Mouse (Mus musculus): ENCODE measurements at regions not wholly inside any gene's neighbourhood (a gene's known extent, or its start where the extent isn't known, plus 50 kb on each side); places are given as distances from the start of the nearest gene placed in this dataset.

DNA sequence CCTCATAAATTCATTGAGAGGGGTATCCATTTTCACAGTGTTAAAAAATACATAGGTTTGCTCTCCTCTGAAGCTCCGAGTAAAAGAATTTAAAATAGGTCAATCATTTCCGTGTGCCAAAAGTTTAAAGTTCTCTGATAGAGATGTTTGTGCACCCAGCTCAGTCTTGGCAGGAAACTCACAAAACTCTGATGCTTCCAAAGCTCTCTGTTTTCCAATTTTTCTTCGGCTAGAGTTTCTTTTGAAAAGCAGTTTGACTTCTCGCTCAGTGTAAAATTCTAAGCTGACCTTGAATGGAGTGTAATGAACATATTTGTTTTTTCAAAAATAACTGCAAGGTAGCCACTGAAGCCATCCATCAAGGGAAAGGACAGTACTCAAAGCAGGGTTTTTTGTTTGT lies 215.9 kb upstream of the Pgrmc2 start:
- DNase-seq (ENCODE audit: low read depth, low spot score) = no peak

DNA sequence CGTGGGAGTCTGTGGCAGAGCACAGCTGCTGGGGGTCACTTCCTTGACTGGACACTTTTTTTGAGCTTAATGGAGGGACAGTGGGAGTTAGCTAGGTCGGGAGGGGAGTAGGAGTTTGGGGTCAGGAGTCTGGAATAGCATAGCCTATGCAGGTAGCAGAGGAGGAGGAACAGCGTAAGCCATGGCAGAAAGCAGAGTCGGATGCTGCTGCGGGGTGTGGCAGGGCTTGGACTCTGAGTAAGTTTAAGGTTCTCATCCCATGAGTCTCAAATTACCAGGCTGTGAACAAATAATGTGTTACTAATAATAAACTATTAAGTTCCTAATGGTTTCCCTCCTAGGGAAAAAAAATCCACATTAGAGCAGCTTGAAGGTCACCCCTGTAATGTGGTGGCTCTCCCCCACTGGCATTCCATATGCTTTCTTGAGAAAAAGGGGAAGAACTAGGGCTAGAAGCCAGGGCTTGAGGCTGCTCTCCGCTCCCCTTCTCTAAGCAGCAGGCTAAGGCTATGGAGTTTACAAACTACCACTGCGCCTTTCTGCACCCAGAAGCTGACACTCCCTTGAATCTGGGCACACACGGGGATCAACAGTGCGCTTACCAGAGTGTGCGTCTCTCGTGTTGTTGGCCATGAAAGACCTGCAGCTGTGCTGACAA lies 213.4 kb upstream of the Pgrmc2 start:
- no peak for DNase-seq (ENCODE audit: low read depth, low spot score)

DNA sequence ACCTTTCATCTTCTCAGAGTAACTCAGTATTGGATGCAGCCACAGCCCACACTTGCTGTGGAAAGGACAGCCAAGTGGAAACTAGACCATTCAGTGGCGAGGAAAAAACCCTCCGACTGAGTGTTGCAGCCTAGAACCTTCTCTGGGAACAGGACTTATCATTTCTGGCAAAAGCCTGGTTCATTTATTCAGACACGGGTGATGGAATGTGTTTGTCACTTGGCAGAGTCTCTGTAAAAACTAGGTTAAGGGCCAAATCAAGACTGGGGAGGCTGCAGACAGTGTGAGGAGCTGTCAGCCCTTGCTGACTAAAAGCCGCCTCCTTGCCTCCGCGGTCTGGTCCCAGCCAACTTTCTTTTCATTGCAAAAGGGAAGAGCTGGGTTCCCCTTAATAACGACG lies 212.3 kb upstream of the Pgrmc2 start:
- no peak for DNase-seq (ENCODE audit: low read depth, low spot score)

DNA sequence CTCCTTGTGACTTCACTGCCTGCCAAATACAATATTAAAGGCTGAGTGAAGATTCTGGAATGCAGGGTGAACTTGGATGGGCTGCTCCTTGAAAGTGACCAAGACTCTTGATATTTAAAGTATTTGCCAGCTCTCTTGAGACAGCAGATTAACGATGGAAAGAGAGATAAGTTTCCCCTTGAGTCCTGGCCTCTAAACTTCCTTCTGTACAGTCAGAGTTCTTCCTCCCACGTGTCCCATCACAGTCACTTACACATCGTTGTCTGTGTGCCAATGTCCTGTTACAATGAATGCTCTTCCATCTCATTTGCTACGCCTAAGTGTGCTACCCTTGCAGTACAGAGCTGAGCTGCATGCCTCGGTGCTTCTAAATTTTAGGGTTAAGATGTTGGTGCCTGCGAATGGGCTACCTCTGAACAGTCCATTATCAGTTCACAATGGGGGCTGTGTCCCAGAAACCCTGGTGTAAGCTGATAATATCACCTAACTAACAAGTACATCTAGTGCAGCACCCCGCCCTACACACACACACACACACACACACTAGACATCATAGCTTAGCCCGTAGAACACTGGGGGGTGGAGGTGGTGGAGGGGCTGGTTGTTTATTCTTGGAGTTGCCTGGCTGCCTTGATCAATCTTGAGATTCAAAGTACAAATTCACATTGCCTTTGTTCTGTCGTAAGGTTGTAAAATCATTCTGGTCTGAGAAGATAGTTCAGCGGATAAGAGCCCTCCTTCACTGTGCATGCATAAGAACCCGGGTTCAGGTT lies 207.9 kb upstream of the Pgrmc2 start:
- no peak for DNase-seq (ENCODE audit: low read depth, low spot score)

DNA sequence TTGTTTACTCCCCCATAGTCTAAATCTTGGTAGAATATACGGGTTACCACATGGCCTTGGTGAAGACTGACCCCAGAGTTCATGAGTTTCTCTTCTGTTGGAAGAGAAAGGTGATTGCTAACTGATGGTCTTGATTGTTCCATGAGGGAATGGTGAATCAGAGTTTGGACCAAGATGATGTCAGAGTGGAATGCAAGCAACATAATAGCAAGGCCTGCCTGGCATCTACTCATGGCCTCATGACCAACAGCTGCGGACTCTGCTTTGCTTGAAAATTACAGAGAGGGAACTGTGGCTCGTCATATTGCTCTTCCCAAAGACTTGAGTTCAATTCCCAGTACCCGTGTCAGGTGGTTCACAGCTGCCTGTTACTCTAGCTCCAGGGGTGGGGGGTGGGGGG lies 205.9 kb upstream of the Pgrmc2 start:
- DNase-seq (ENCODE audit: low read depth, low spot score) = no peak

DNA sequence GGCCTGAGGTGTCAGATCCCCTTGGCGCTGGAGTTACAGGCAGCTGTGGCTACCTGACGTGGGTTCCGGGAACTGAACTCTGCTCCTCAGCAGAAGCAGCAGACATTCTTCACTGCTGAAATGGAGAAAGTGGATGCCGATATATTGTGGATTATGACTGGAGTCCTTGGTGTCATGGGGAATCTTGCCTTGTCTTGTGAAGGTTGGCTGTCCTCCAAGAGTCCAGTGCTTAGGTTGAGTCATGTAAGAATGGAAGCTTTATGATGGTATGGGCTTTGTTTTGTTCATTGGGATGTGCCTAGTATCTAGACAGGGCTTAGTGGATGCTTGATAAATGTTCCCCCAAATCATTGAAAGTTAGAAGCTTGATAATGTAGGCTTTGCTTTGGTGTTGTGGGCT lies 205.2 kb upstream of the Pgrmc2 start:
- no peak for DNase-seq (ENCODE audit: low read depth, low spot score)

DNA sequence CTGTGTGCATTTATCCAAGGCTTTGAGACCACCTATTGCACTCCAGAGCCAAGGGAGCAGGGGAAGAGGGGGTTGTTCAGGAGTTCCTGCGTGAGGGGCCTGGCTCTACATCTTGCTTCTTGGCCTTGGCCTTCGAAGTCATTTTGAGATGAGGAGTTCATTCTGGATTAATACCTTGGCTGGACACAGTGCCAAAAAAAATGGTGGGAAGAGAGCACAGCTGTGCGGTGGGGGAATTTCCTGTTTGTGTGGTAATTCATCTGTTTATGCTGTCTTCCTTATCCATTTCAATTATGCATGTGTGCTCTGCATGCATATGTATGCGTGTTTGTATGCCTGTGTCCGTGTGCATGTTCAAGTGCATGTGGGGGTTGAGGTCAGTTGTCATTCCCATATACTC lies 202.5 kb upstream of the Pgrmc2 start:
- no peak for DNase-seq (ENCODE audit: low read depth, low spot score)

DNA sequence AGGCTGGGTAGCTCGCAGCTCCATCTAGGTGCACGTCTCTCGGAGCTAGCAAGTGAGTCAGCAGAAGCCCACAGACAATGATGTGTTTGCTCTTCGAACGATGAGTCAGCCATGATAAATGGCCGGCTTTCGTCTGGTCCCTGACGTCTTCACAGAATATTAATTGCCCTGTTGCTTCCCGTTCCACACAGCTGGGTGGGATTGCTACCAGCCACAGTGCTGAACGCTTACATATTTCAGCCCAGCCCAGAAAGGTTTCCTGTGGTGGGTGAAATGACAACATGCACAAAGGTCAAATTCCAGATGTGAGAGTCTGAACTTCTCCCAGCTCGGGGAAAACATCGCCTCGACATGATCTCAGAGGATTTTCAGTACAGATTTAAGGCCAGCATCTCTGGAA lies 202.1 kb upstream of the Pgrmc2 start:
- DNase-seq (ENCODE audit: low read depth, low spot score) = no peak

DNA sequence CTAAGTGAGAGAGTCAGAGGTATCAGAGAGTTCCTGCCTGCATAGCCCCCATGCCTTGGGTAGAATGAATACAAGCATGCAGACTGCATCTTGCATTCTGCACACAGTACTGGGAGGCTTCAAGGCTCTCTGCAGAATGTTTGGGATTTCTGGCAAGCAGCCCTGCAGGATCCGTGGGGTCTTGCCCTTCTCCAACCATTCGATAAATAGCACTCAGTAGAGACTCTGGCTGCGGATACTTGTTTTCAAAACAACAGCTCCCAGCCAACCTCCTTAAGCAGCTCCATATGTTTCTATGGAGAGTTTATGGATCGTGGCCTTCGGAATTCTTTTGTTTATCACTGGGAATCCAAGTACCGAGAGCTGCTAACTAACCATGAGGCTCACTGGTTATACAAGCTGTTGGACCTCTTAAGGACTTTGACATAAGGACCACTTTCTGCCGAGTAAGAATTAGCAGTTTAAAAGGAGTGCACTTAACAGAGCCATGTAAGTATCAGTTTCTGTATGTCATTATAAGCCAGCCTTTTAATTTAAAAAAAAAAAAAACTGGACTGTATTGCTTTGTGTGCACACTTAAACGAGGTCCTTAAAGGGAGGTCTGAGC lies 199.7 kb upstream of the Pgrmc2 start:
- DNase-seq (ENCODE audit: low read depth, low spot score) = no peak

DNA sequence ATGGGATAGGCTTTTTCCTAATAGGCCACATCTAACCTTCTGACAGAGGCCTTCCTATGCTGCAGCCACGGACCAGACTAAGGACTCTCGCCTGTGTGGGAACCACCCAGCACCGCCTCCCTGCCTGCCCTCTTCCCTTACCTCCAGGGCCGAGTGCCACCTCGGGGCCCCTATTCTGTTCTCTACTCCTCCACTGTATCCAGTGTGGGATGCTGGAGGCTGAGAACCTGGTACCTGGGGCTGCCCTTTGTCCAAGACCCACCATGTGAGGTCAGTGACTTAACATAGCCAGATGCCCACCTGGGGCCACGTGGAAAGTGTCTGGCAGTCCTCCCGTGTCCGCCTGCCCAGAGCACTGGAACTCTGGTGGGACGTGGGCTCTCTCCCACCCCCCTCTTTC lies 193.2 kb upstream of the Pgrmc2 start:
- DNase-seq (ENCODE audit: low read depth, low spot score) = no peak

DNA sequence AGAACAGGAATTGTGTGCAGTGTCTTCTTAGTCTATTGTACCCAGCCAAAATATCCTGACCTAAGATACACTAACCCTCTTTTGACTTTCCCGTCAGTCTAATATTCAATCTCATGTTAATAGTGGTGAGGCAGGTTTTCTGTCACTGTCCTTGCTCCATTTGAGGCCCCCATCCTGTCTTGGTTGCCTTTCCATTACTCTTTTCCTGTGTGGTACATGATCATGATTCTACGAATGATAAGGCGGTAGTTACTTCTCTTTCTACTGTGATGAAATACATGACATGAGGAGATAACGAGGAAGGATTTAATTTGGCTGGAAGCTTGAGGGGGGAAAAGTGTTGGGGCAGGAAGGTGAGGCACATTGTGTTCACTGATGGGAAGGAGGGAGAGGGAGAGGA lies 185.7 kb upstream of the Pgrmc2 start:
- no peak for DNase-seq (ENCODE audit: low read depth, low spot score)

DNA sequence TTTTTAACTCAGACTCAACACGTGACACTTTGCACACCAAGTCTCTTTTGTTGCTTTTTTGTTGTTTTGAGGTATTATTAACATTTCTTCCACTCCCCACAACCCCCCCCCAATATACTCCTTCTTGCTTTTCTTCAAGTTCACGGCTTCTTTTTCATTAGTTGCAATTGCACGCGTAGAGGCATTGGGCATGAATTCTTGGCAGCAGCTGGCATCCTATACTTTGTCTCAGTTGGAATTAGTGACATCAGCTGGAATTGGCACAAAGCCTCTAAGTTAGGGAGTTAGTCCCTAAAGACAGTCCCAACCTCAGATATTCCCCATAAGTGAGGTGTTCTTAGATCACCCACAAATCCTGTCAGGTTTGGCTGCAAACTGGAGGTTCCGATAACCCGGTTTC lies 183.4 kb upstream of the Pgrmc2 start:
- no peak for DNase-seq (ENCODE audit: low read depth, low spot score)

DNA sequence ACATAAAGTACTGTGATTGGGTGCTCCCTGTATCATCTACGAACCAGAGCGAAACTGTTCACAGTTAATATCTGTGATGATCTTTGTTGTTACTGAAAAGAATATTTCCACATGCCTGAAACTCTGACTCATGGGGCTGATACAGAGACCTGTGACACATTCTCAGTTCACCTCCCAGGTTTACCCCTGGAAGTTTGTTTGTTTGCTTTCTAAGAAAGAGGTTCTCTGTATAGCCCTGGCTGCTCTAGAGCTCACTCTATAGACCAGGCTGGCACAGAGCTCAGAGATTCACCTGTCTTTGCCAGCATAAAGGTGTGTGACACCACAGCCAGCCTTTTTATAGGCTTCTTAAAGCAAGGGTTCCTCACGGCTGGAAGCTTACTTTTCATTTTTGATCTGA lies 182.6 kb upstream of the Pgrmc2 start:
- DNase-seq (ENCODE audit: low read depth, low spot score) = no peak

DNA sequence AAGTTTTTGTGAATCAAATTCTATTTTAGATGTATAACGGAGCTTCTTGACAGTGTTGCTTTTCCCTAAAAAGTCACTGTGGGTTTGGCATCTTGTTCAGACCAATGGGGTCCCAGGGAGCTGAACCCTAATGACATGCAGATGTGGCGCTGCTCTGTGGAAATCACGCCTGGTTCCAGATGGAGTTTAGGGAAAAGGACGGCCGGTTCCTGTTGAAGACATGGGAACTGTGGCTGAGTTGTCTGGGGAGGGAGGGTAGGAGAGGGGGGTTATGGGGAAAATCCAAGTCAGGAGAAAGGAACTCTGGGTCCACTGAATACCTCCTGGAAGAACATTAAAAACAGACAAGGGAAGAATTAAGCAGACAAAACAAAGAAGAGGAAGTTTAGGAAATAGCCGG lies 175.4 kb upstream of the Pgrmc2 start:
- no peak for DNase-seq (ENCODE audit: low read depth, low spot score)

DNA sequence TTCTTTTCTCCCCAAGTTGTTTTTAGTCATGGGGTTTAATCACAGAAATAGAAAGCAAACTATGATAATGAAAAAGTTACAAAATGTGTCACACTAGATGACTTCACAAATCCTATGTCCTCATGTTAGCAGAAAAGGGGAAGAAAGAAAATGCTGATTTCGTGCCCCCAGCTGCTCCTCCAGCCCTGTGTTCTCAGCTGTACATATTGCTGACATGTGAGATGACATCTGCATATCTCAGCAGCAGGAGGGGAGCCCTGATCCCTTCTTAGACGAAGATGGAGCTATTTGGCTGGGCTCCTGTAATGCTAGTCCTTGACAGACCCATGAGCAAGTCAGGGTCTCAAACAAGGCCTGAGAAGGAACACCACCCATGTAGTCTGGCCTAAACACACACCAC lies 162.1 kb upstream of the Pgrmc2 start:
- peak; percentile 27 for DNase-seq (ENCODE audit: low read depth, low spot score)

DNA sequence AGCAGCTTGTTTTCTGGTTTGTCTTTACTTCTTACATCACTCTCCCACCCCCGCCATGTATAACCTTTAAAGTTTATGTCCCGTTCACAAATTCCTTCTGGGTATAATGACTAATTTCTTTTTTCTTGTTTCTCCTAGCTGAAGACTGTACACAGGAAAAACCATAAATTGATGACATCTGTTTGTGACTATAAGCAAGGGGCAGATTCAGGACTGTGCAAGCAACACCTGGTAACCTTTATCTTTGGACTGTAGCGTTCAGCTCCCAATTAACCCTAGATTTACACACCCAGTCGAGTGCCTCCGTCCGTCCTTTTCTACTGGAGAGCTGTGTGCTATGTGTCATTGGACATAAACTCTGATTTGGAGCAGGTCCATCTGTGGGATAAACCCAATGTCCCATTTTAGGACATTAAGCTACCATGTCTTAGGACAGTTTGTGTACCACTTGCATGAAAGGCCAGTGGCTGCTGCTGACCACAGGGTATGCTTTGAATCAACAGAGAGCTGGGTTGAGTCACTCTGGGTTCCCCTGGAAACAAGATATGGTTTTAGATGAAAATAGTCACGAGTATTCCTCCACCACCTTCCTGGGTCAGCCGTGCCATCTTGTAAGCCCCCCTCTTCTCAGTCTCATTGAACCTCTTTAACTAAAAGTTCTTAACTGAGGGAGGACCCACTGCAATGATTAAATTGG lies 159.2 kb upstream of the Pgrmc2 start:
- DNase-seq (ENCODE audit: low read depth, low spot score) = no peak

DNA sequence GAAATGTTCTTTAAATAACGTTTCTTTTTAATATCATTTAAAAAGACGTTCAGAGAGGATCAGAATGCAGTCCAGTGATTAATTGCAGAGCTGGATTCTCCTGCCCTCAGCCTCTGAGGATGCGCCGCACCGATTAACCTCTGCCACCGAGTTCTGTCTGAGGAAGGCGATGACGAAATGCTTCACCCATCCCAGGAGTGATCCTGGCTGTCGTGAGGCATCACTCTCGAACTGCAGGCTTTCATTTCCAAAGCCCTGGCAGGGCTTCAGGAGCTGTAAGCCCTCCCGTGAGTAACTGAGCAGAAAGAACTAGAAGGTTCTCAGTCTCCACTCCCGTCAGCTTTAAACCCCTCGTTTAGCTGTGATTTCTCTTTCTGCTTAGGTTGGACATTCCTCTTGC lies 157.0 kb upstream of the Pgrmc2 start:
- DNase-seq (ENCODE audit: low read depth, low spot score) = no peak

DNA sequence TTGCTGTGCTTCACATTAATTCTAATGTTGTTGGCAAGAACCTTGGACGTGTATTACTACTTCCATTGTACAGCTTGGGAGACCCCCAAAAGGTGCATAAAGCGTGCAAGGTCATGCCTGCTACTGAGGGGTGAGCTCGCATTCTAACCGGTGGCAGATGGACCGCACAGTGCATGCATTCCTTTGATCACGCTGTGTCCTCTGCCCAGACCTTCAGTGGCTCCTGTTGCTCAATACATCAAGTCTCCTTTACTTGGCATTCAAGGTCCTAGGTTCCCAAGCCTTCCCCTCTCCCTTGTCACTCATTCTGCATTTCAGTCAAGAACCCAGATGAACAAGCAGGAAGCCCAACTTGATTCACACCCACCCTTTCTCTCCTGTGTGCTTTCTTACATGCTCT lies 156.4 kb upstream of the Pgrmc2 start:
- no peak for DNase-seq (ENCODE audit: low read depth, low spot score)

DNA sequence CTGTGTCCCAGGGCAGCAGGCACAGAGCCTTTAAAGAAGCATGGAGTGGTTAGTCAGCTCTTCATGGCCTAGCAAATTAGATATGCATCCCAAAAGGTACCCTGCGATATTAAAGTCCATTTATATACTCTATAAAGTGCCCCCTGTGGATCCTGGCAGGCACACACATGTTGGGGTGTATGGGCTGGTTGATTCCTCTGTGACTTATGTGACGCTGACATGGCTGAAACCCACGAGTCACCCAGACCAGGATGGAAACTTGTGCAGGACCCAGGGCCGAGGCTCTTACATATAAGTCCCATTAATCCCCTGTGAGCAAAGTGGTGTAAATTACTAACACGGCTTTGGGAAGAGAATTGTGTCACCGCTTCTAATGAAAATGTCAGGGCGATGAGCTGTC lies 155.2 kb upstream of the Pgrmc2 start:
- no peak for DNase-seq (ENCODE audit: low read depth, low spot score)

DNA sequence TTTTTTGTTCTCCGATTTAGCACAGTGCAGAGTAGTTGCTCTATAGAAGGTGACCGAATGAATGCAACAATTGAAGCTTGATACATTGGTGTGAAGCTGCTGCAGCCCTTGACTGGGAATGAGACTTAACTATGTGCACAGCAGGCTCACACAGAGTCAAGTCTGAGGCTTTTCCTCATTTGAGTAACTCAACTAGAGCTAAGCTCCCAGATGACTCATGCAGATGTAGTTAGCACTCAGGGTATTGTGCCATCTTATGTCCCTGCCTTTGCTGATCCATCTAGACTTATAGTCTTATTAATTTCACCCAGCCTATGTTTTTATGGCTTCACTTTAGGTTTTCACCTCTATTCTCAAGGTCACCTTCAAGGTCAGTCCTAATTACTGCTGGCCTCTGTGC lies 152.8 kb upstream of the Pgrmc2 start:
- no peak for DNase-seq (ENCODE audit: low read depth, low spot score)

DNA sequence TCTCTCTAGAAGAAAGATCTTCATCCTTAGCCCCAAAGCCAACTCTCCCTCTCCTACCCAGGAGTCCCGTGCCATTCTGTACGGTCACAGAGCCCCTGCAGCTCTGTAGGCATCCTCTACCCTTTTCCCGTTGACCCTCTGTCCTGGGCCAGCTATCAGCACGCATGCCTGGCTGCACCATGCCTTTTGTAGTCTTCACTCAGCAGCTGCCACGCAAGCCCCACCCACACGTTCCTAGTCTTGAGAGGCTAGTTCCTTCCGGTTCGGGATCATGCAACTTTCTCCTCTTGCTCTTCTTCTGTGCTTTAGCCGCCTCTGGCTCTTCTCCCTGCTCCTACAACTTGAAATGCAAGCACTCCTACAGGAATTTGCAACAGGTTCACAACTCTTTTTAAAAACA lies 152.1 kb upstream of the Pgrmc2 start:
- no peak for DNase-seq (ENCODE audit: low read depth, low spot score)

DNA sequence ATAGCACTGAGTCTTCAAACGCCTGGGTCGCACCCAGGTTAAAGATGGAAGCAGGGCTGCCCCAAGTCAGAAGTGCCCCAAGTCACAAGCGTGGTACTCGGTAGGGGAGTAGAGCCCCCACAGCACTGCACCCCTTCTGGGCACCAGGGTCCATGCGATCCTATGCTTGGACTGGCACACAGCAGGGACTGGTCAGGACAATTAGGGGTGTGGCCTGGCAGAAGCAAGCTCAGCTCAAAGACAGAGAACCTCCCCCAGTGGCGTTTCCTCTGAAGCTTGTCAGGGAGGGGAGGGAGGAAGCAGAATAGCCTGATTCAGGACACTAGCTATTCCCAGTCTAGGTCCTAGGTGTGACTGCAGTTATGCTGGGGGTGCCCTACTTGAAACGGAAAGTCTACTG lies 151.3 kb upstream of the Pgrmc2 start:
- no peak for DNase-seq (ENCODE audit: low read depth, low spot score)

DNA sequence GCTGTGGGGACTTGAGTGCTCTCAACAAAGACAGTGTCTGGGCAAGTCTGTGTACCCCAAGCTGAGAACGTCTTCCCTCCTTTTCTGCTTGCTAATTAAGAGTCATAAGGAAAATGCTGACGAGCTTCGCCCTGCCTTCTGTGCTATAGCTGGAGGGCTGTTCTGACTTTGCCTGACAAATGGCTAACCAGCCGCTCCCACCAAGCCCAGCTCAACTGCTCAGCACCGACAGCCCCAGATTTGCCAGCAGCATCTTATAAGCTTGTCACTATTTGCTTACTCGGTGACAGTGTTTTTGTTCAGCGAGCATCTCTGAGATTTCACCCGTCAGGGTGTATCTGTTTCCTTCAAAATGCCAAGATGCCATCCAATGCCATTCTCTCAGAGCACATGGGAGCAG lies 150.6 kb upstream of the Pgrmc2 start:
- DNase-seq (ENCODE audit: low read depth, low spot score) = no peak
